Mouse (Mus musculus): ENCODE data around the gene Parp16.

GRCm38 (mm10) chr9:65168534-65168933 is 26.6 kb upstream of the Parp16 start:
- TF ChIP-seq CTCF (conservative IDR thresholded peaks at IDR 0.05; ENCODE audit: low read length) (no peak), NANOG (IDR thresholded peaks at IDR 0.05; ENCODE audit: borderline replicate concordance, low read length) (no peak)
